Mouse (Mus musculus): ENCODE data around the gene Zfp318. TPM values are rescaled to one million over a fixed set of nuclear protein-coding genes. Genes with fewer than 3 reads are reported as not detected.
A peak's percentile ranks its signal among the peaks of the same experiment; 100 is the strongest.

Zfp318 gene
- total RNA-seq (2021): 10 to 100 TPM; 39.6 to 40.9 TPM
- long read RNA-seq, experiment 1: 0 reads
- long read RNA-seq, experiment 2, full-length matches to known transcripts: 4 of 7 reads
- long read RNA-seq, experiment 2, partial matches to known transcripts: 0 of 7 reads
- long read RNA-seq, experiment 2, other reads (novel, unspliced or antisense): 3 of 7 reads

- peak; percentile 91 to 96 for DNase-seq (ENCODE audit: low spot score in 2 of 2)
Observed at GRCm38 (mm10) chr17:46383294-46384060, at the start of gene Zfp318. Gene Zfp318, plus strand, starts transcription at chr17:46383731.

GRCm38 (mm10) chr17:46336475-46336874, 47.1 kb upstream of the Zfp318 start:
- DNase-seq (ENCODE audit: low spot score in 2 of 2): no peak

- DNase-seq (ENCODE audit: low spot score in 2 of 2): no peak
Observed at GRCm38 (mm10) chr17:46341208-46341607, 42.3 kb upstream of the Zfp318 start.

GRCm38 (mm10) chr17:46351026-46351700, 32.4 kb upstream of the Zfp318 start:
- DNase-seq (ENCODE audit: low spot score in 2 of 2): no peak

GRCm38 (mm10) chr17:46371783-46372182, 11.7 kb upstream of the Zfp318 start:
- no peak for DNase-seq (ENCODE audit: low spot score in 2 of 2)

- DNase-seq (ENCODE audit: low spot score in 2 of 2): no peak
Observed at GRCm38 (mm10) chr17:46378564-46378963, 5.0 kb upstream of the Zfp318 start.

- DNase-seq (ENCODE audit: low spot score in 2 of 2): peak; percentile 4 to 6
Observed at GRCm38 (mm10) chr17:46384061-46384801, 700 bp downstream of the Zfp318 start.

- DNase-seq (ENCODE audit: low spot score in 2 of 2): no peak
Observed at GRCm38 (mm10) chr17:46388200-46388599, 4.7 kb downstream of the Zfp318 start.

GRCm38 (mm10) chr17:46393012-46393411, 9.5 kb downstream of the Zfp318 start:
- DNase-seq (ENCODE audit: low spot score in 2 of 2): no peak

- DNase-seq (ENCODE audit: low spot score in 2 of 2): no peak
Observed at GRCm38 (mm10) chr17:46394631-46395030, 11.1 kb downstream of the Zfp318 start.

- DNase-seq (ENCODE audit: low spot score in 2 of 2): no peak
Observed at GRCm38 (mm10) chr17:46408478-46408877, 24.9 kb downstream of the Zfp318 start.

- DNase-seq (ENCODE audit: low spot score in 2 of 2): no peak
Observed at GRCm38 (mm10) chr17:46418628-46419027, 35.1 kb downstream of the Zfp318 start.

- DNase-seq (ENCODE audit: low spot score in 2 of 2): no peak
Observed at GRCm38 (mm10) chr17:46419717-46420116, 36.2 kb downstream of the Zfp318 start.

GRCm38 (mm10) chr17:46426496-46426895, 43.0 kb downstream of the Zfp318 start:
- no peak for DNase-seq (ENCODE audit: low spot score in 2 of 2)

GRCm38 (mm10) chr17:46428761-46429414, 45.4 kb downstream of the Zfp318 start, which contains the start of gene Crip3:
Gene Crip3, plus strand, starts transcription at chr17:46428926.
- DNase-seq (ENCODE audit: low spot score in 2 of 2): no peak

- DNase-seq (ENCODE audit: low spot score in 2 of 2): peak in 1 of 2 experiments; percentile 25
Observed at GRCm38 (mm10) chr17:46433627-46434026, 50.1 kb downstream of the Zfp318 start.

- no peak for DNase-seq (ENCODE audit: low spot score in 2 of 2)
Observed at GRCm38 (mm10) chr17:46436672-46437366, 53.3 kb downstream of the Zfp318 start.

- DNase-seq (ENCODE audit: low spot score in 2 of 2): no peak
Observed at GRCm38 (mm10) chr17:46438298-46438873, 54.9 kb downstream of the Zfp318 start, which contains the start of gene Slc22a7. Gene Slc22a7, minus strand, starts transcription at chr17:46438457.

- no peak for DNase-seq (ENCODE audit: low spot score in 2 of 2)
Observed at GRCm38 (mm10) chr17:46439176-46439575, 55.6 kb downstream of the Zfp318 start.

Data from adrenal gland, postnatal 4 days (tissue).